Mouse (Mus musculus): ENCODE results near the gene Stk24. TPM values are rescaled to one million over a fixed set of nuclear protein-coding genes. Genes with fewer than 3 reads are reported as not detected.

The Stk24 gene
- 49.3 and 51.6 TPM in 2 replicates for polyA plus RNA-seq (2014; fragmentation: Nextera tagmentation; extraction: Ambion mirVana)

GRCm38 (mm10) chr14:121379827-121380145 is at the start of gene Stk24:
Gene Stk24 (minus strand): TSS chr14:121380011.
- ATAC-seq (replicated peaks; ENCODE audit: low FRiP score, low TSS enrichment, low read depth) (no peak; the same call in none of the 2 replicates), DNase-seq (ENCODE audit: low spot score) (no peak)
- peaks cover 29% of the 10 kb centered on the region for H3K4me1 ChIP-seq (replicated peaks; ENCODE audit: control insufficient read depth, insufficient read depth, low read length)
- peak within 1 kb of the TSS; percentile 94 for H3K4me3 ChIP-seq (ENCODE audit: low read depth, low read length)
- H3K27me3 ChIP-seq (replicated peaks; ENCODE audit: control insufficient read depth, insufficient read depth, low read length), result no peaks in the 10 kb centered on the region
- peak within 1 kb of the TSS; percentile 98 for H3K9ac ChIP-seq (ENCODE audit: low read length)
- no peaks in the 10 kb centered on the region for H3K36me3 ChIP-seq (ENCODE audit: control insufficient read depth, insufficient read depth, low read length)
- H3K9me3 ChIP-seq (ENCODE audit: control insufficient read depth, low read length), result no peaks in the 10 kb centered on the region
- H3K27ac ChIP-seq (ENCODE audit: low read depth), result peak within 1 kb of the TSS; percentile 97
- H3K4me2 ChIP-seq (ENCODE audit: low read length), result peak within 1 kb of the TSS; percentile 62
- WGBS, result 6% methylated on average over 11 of the region's 11 CpGs

- no peak overlapping the region for H3K4me3 ChIP-seq (ENCODE audit: low read depth, low read length)
- H3K9ac ChIP-seq (ENCODE audit: low read length), result no peak overlapping the region
- H3K27ac ChIP-seq (ENCODE audit: low read depth), result no peak overlapping the region
- 0 out of 2 replicates have a peak, but pooled peaks cover 7% of the 10 kb centered on the region for H3K9me3 ChIP-seq (ENCODE audit: control insufficient read depth, low read length)
- WGBS, result 87% methylated on average over 4 of the region's 4 CpGs
- H3K27me3 ChIP-seq (replicated peaks; ENCODE audit: control insufficient read depth, insufficient read depth, low read length), result no peaks in the 10 kb centered on the region
- no peaks in the 10 kb centered on the region for H3K36me3 ChIP-seq (ENCODE audit: control insufficient read depth, insufficient read depth, low read length)
- ATAC-seq (replicated peaks; ENCODE audit: low FRiP score, low TSS enrichment, low read depth), result no peak
- 0 out of 2 replicates have a peak, but pooled peaks cover 4% of the 10 kb centered on the region for H3K4me1 ChIP-seq (replicated peaks; ENCODE audit: control insufficient read depth, insufficient read depth, low read length)
- no peak for DNase-seq (ENCODE audit: low spot score)
- H3K4me2 ChIP-seq (ENCODE audit: low read length), result no peak overlapping the region
These were observed 48.3 kb upstream of the Stk24 start for GRCm38 (mm10) chr14:121428148-121428547.

GRCm38 (mm10) chr14:121426743-121427142 is 46.9 kb upstream of the Stk24 start:
- ATAC-seq (replicated peaks; ENCODE audit: low FRiP score, low TSS enrichment, low read depth), result no peak
- 0 out of 2 replicates have a peak, but pooled peaks cover 7% of the 10 kb centered on the region for H3K9me3 ChIP-seq (ENCODE audit: control insufficient read depth, low read length)
- peaks cover 4% of the 10 kb centered on the region; the same call in 1 of the 2 replicates for H3K4me1 ChIP-seq (replicated peaks; ENCODE audit: control insufficient read depth, insufficient read depth, low read length)
- no peak for DNase-seq (ENCODE audit: low spot score)
- no peak overlapping the region for H3K9ac ChIP-seq (ENCODE audit: low read length)
- H3K4me3 ChIP-seq (ENCODE audit: low read depth, low read length), result no peak overlapping the region
- no peak overlapping the region for H3K27ac ChIP-seq (ENCODE audit: low read depth)
- no peaks in the 10 kb centered on the region for H3K36me3 ChIP-seq (ENCODE audit: control insufficient read depth, insufficient read depth, low read length)
- H3K4me2 ChIP-seq (ENCODE audit: low read length), result no peak overlapping the region
- H3K27me3 ChIP-seq (replicated peaks; ENCODE audit: control insufficient read depth, insufficient read depth, low read length), result no peaks in the 10 kb centered on the region

DNA sequence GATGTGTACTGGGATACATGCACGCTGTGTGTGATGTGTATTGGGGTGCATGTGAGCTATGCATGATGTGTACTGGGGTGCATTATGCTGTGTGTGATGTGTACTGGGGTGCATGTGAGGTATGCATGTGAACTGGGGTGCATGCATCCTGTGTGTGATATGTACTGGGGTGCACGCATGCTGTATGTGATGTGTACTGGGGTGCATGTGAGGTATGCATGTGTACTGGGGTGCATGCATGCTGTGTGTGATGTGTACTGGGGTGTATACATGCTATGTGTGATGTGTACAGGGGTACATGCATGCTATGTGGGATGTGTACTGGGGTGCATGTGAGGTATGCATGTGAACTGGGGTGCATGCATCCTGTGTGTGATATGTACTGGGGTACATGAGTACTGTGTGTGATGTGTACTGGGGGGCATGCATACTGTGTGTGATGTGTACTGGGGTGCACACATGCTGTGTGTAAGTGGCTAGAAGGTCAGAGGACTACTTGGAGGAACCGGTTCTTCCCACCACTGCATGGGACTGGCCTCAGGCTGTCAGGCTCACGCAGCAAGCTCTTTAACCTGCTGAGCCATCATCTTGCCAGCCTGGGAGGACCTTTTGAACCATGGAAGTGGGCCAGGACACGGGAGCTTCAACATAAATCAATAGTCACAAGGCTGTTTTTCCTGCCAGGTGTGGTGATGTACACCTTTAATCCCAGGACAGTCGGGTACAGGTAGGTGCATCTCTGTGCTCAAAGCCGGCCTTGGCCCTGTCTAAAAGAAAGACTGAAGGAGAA is 45.4 kb upstream of the Stk24 start:
- no peak overlapping the region for H3K4me3 ChIP-seq (ENCODE audit: low read depth, low read length)
- no peak for ATAC-seq (replicated peaks; ENCODE audit: low FRiP score, low TSS enrichment, low read depth)
- no peaks in the 10 kb centered on the region for H3K36me3 ChIP-seq (ENCODE audit: control insufficient read depth, insufficient read depth, low read length)
- peaks cover 4% of the 10 kb centered on the region; the same call in 1 of the 2 replicates for H3K4me1 ChIP-seq (replicated peaks; ENCODE audit: control insufficient read depth, insufficient read depth, low read length)
- H3K4me2 ChIP-seq (ENCODE audit: low read length), result no peak overlapping the region
- no peak overlapping the region for H3K27ac ChIP-seq (ENCODE audit: low read depth)
- no peak overlapping the region for H3K9ac ChIP-seq (ENCODE audit: low read length)
- H3K9me3 ChIP-seq (ENCODE audit: control insufficient read depth, low read length), result 0 out of 2 replicates have a peak, but pooled peaks cover 12% of the 10 kb centered on the region
- 77% methylated on average over 7 of the region's 7 CpGs for WGBS
- DNase-seq (ENCODE audit: low spot score), result no peak
- H3K27me3 ChIP-seq (replicated peaks; ENCODE audit: control insufficient read depth, insufficient read depth, low read length), result no peaks in the 10 kb centered on the region

GRCm38 (mm10) chr14:121423341-121423751 is 43.5 kb upstream of the Stk24 start:
- H3K9me3 ChIP-seq (ENCODE audit: control insufficient read depth, low read length), result 0 out of 2 replicates have a peak, but pooled peaks cover 9% of the 10 kb centered on the region
- H3K27me3 ChIP-seq (replicated peaks; ENCODE audit: control insufficient read depth, insufficient read depth, low read length), result no peaks in the 10 kb centered on the region
- H3K4me3 ChIP-seq (ENCODE audit: low read depth, low read length), result no peak overlapping the region
- H3K27ac ChIP-seq (ENCODE audit: low read depth), result peak overlapping the region; percentile 36; the same call in 1 of the 2 replicates
- peaks cover 4% of the 10 kb centered on the region; the same call in 1 of the 2 replicates for H3K4me1 ChIP-seq (replicated peaks; ENCODE audit: control insufficient read depth, insufficient read depth, low read length)
- no peaks in the 10 kb centered on the region for H3K36me3 ChIP-seq (ENCODE audit: control insufficient read depth, insufficient read depth, low read length)
- no peak overlapping the region for H3K4me2 ChIP-seq (ENCODE audit: low read length)
- DNase-seq (ENCODE audit: low spot score) (no peak), ATAC-seq (replicated peaks; ENCODE audit: low FRiP score, low TSS enrichment, low read depth) (no peak)
- H3K9ac ChIP-seq (ENCODE audit: low read length), result no peak overlapping the region
- WGBS, result 57% methylated on average over 7 of the region's 7 CpGs

DNA sequence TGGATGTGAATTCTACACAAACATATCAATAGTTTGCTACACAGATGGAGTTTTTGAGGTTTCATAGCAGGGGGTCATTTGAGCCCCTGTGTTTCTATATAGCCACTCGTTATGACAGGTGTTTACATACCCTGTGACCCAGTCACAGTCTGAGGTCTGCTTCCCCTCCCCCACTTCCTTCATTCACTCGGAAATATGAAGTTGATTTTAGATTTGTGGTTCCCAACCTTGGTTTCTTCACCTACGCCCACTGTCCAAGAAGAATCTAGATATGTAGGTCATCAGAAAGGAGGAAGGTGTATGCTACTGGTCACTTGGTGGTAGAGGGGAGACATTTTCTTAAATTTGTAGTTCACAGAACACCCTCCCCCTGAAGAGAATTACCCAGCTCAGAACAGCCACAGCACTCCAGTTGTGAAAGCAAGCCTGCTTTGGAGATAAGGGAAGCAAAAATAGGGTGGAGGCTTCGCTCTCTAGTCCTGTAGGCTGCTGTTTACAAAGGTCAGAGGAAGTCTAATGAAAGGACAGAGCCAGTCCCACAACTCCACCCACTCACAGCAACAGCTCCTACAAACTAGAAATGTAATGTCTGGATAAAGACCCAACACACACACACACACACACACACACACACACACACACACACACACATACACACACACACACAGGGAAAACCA is 43.0 kb upstream of the Stk24 start:
- no peak for ATAC-seq (replicated peaks; ENCODE audit: low FRiP score, low TSS enrichment, low read depth)
- 37% methylated on average over 4 of the region's 4 CpGs for WGBS
- Histone ChIP-seq H3K27ac (ENCODE audit: low read depth) (peak overlapping the region; percentile 36; the same call in 1 of the 2 replicates), H3K9me3 (ENCODE audit: control insufficient read depth, low read length) (0 out of 2 replicates have a peak, but pooled peaks cover 5% of the 10 kb centered on the region), H3K4me2 (ENCODE audit: low read length) (no peak overlapping the region), H3K9ac (ENCODE audit: low read length) (no peak overlapping the region), H3K4me3 (ENCODE audit: low read depth, low read length) (no peak overlapping the region), H3K27me3 (replicated peaks; ENCODE audit: control insufficient read depth, insufficient read depth, low read length) (no peaks in the 10 kb centered on the region), H3K36me3 (ENCODE audit: control insufficient read depth, insufficient read depth, low read length) (no peaks in the 10 kb centered on the region), H3K4me1 (replicated peaks; ENCODE audit: control insufficient read depth, insufficient read depth, low read length) (peaks cover 4% of the 10 kb centered on the region; the same call in 1 of the 2 replicates)
- no peak for DNase-seq (ENCODE audit: low spot score)

DNA sequence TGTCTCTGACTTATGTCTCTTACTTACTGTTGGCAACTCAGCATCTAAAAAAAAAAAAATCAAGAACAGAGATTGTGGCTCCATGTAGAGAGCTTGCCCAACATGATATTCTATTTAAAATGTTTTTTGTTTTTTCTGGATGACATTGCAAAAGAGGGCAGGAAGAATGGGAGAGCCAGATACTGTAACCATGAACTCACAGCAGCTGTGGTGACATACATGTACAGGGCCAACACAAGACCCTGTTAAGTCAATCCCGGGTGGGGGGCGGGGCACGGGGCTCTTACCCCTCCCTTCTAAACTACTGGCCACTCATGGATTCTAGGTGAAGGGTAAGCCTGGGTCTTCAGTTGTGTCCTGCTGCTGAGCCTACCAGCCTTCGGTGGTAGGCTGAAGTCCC is 42.2 kb upstream of the Stk24 start:
- Histone ChIP-seq H3K9me3 (ENCODE audit: control insufficient read depth, low read length) (0 out of 2 replicates have a peak, but pooled peaks cover 5% of the 10 kb centered on the region), H3K36me3 (ENCODE audit: control insufficient read depth, insufficient read depth, low read length) (no peaks in the 10 kb centered on the region), H3K4me1 (replicated peaks; ENCODE audit: control insufficient read depth, insufficient read depth, low read length) (peaks cover 4% of the 10 kb centered on the region; the same call in 1 of the 2 replicates), H3K4me2 (ENCODE audit: low read length) (no peak overlapping the region), H3K9ac (ENCODE audit: low read length) (no peak overlapping the region), H3K27me3 (replicated peaks; ENCODE audit: control insufficient read depth, insufficient read depth, low read length) (no peaks in the 10 kb centered on the region), H3K4me3 (ENCODE audit: low read depth, low read length) (no peak overlapping the region), H3K27ac (ENCODE audit: low read depth) (no peak overlapping the region)
- no peak for ATAC-seq (replicated peaks; ENCODE audit: low FRiP score, low TSS enrichment, low read depth)
- WGBS, result 92% methylated on average over 4 of the region's 4 CpGs
- no peak for DNase-seq (ENCODE audit: low spot score)

GRCm38 (mm10) chr14:121417594-121417993 is 37.8 kb upstream of the Stk24 start:
- 81% methylated on average over 5 of the region's 5 CpGs for WGBS

More at GRCm38 (mm10) chr14:121417594-121417993, 37.8 kb upstream of the Stk24 start:
- Histone ChIP-seq H3K9ac (ENCODE audit: low read length) (no peak overlapping the region), H3K27me3 (replicated peaks; ENCODE audit: control insufficient read depth, insufficient read depth, low read length) (no peaks in the 10 kb centered on the region), H3K4me1 (replicated peaks; ENCODE audit: control insufficient read depth, insufficient read depth, low read length) (no peaks in the 10 kb centered on the region; the same call in 1 of the 2 replicates), H3K36me3 (ENCODE audit: control insufficient read depth, insufficient read depth, low read length) (no peaks in the 10 kb centered on the region), H3K4me2 (ENCODE audit: low read length) (no peak overlapping the region), H3K27ac (ENCODE audit: low read depth) (no peak overlapping the region), H3K4me3 (ENCODE audit: low read depth, low read length) (no peak overlapping the region), H3K9me3 (ENCODE audit: control insufficient read depth, low read length) (0 out of 2 replicates have a peak, but pooled peaks cover 5% of the 10 kb centered on the region)
- DNase-seq (ENCODE audit: low spot score) (no peak), ATAC-seq (replicated peaks; ENCODE audit: low FRiP score, low TSS enrichment, low read depth) (no peak)
